Mouse (Mus musculus): Measurements from ENCODE around the gene Mettl2.
A peak's percentile ranks its signal among the peaks of the same experiment; 100 is the strongest.
"Not testable (repeated sequence)": the region's sequence is repeated elsewhere in the genome, so short reads cannot be mapped to it uniquely, and the experiment has no call there.

Gene Mettl2

DNA sequence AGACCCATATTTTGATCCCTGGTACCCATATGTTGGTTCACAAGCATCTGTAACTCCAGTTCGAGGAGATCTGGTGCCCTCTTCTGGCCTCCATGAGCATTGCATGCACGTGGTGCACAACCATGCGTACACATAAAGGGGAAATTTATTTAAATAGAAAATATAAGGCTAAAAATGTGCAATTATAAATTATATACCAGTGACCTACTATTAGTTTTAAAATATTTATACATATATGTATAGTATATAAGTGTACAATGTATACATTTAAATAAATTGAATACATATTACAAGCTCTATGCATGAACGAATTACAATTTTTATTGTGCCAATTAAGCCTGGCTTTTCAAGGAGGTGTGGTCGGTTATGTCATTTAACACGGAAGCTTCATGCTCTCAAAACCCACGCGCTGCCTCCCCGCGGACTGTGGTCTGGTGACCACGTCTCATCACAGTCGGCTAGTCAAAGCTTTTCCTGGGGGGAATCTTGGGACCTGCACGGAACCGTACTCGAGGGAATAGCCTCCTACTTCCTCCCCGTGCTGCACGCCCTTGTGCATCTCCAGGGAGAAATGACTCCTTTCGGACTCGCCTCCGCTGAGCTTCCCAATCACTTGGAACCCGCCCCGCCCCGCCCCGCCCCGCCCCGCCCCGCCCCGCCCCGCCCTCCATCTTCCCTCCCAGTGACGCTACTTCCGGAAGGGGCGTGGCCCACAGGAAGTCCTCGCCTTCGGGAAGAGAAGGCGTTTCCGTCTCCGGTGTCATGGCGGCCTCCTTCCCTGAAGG is at the start of gene Mettl2:
Gene Mettl2, plus strand, starts transcription at position 691 of the 785 bp plus-strand sequence.
- peak; percentile 83 for DNase-seq

DNA sequence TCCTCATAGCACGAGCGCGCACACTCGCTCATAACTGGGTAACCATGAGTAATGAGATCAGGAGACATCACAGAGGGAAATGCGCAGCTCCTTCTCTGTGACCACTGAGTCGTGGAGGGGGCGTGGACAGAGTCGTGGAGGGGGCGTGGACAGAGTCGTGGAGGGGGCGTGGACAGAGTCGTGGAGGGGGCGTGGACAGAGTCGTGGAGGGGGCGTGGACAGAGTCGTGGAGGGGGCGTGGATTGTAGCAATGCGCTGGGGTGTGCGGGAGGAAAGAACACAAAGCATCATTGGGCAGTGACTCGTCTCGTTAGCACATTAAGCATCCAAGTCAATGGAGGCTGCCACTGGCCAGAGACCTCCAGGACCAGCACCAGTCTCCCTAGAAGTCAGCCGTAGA is 13.8 kb upstream of the Mettl2 start:
- DNase-seq, result not testable (repeated sequence)

GRCm38 (mm10) chr11:105117814-105118213 is 8.4 kb upstream of the Mettl2 start:
- DNase-seq, result no peak

GRCm38 (mm10) chr11:105120551-105121061 is 5.6 kb upstream of the Mettl2 start:
- DNase-seq, result no peak

- DNase-seq, result not testable (repeated sequence)
These were observed 4.4 kb upstream of the Mettl2 start for GRCm38 (mm10) chr11:105121792-105122191.

DNA sequence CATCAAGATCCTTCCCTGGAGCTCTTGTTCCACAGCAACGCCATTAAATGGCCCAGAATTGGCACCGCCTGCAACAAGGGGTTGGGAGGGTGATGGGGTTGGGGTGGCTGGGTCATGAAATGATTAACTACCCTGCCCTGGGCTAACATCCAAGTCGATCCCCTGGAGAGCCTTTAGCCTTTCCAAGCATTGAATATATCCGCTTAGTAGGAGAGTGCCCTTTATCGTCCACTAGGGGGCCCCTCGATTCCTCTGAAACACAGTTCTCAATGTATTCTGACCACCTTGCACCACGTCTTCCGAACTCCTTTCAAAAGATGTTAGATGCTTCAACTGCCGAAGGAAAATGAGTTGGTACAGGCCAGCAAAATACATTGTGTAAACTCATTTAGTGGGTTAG is 2.2 kb upstream of the Mettl2 start:
- DNase-seq, result peak; percentile 74

- DNase-seq, result no peak
These were observed 350 bp downstream of the Mettl2 start for GRCm38 (mm10) chr11:105126520-105127029.

DNA sequence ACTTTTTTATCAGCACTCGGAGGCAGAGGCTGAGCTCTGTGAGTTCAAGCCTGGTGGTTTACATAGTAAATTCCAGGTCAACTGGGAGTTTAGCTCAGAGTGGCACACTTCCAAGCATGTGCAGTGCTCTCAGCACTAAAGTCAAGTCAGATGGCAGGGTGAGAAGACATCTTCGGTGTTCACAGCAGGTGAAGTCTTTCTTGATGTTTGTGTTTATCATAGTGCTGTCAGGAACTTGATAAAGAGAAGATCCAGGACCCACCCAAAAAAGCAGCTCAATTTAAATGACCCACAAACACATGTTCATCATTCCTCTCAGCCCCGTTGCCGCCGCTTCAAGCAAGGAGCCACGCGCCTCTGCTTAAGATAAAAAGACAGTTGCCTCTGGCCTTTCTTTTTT is 9.5 kb downstream of the Mettl2 start:
- no peak for DNase-seq

DNA sequence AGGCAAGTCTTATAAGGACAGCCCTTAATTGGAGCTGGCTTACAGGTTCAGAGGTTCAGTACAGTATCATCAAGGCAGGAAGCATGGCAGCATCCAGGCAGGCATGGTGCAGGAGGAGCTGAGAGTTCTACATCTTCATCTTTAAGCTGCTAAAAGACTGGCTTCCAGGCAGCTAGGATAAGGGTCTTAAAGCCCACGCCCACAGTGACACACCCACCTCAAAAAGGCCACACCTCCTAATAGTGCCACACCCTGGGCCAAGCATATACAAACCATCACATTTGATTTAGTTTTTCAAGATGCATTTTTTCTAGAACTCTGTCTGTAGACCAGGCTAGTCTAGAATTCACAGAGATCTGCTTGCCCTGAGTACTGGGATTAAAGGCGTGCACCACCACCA is 11.0 kb downstream of the Mettl2 start:
- not testable (repeated sequence) for DNase-seq

- DNase-seq, result not testable (repeated sequence)
These were observed 14.3 kb downstream of the Mettl2 start for GRCm38 (mm10) chr11:105140512-105140911.

GRCm38 (mm10) chr11:105141115-105141514 is 14.9 kb downstream of the Mettl2 start:
- DNase-seq, result no peak

GRCm38 (mm10) chr11:105143564-105143963 is 17.3 kb downstream of the Mettl2 start:
- DNase-seq, result no peak

- no peak for DNase-seq
These were observed 17.9 kb downstream of the Mettl2 start for GRCm38 (mm10) chr11:105144084-105144483.

DNA sequence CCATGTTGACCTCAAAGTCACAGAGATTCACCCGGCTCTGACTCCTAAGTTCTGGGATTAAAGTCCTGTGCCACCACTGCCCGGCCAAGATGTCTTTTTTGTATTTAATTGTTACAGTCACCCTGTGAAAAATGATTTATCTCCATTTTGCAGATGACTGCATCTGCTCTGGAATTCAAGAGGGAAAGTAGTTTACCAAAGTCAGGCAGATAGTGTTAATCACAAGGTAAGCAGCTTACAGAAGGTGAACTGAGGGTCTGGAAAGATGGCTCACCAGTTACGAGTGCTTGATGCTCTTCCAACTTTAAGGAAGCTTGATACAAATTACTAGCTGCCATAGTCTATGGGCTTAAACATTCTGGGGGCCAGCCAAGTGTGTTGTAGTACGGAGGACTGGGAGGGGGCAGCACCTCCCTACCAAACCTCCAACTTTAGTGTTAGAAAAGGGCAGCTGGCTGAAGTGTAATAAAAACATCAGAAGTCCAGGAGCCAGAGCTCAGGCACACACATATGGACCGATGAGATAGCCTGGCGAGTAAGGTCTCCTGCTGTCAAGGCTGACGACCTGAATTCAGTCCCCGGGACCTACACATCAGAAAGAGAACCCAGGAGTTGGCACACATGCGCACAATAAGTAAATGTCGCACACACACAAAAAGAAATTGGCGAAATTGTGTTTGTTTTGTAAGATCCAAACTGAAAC is 18.4 kb downstream of the Mettl2 start:
- DNase-seq, result no peak

DNA sequence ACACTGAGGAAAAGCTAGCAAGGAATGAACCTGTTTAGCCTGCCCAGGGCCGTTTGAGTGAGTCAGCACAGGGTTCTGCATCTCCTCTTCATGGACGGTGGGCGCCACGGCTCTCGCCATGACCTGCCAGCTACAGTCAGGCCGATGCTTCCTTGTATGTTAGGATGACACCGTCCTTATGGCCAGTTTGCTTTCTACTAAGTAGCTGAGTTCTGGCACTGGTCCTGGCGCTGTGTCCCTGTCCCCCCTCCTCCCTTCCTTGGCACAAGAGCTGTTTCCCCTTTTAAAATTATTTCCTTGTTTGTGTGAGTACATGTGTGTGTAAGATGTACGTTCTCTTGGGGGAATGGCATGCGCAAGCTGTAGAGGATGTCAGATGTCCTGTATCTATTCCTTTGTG is 19.0 kb downstream of the Mettl2 start:
- no peak for DNase-seq

DNA sequence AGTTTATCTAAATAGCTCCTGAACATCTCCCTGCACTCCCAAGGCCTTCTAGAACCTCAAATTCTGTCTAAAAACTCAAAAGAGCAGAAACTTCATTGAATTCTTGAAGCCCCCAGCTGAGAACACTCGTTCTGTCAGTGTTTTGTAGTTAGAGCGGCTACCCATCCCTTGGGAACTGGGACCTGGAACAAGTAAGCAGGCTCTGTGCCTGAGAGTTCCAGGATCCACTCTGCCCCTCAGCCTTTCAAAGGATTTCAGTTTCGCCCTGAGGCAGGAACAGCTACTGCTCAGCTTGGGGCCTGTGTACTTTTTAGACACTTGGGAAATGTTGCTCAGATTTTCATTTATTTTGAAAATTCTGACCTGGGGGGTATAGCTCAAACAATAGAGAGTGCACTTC is 20.4 kb downstream of the Mettl2 start, which contains the start of gene Gm10842:
Gene Gm10842, plus strand, starts transcription at position 301 of the 400 bp plus-strand sequence.
- DNase-seq, result no peak

GRCm38 (mm10) chr11:105149353-105149752 is 23.1 kb downstream of the Mettl2 start:
- no peak for DNase-seq

DNA sequence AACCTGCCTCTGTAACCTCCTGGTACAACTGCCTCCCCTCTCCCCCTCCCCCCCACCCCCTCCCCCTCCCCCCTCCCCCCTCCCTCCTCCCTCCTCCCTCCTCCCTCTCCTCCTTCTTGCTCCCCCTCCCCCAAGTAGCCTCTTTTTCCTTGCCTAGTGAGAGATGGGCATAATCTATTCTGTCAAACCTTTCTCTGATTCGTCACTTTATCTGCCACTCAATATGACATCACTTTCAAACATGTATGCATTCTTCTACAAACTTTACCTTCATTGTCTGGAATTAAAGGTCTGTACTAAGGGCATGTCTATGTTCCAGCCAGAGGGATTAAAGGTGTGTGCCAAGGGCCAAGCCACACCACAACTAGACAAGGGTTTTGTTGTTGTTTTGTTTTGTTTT is 23.5 kb downstream of the Mettl2 start:
- no peak for DNase-seq

- DNase-seq, result no peak
These were observed 24.5 kb downstream of the Mettl2 start for GRCm38 (mm10) chr11:105150691-105151090.

GRCm38 (mm10) chr11:105151226-105152016 is 25.2 kb downstream of the Mettl2 start:
- DNase-seq, result no peak

GRCm38 (mm10) chr11:105152017-105152300 is 25.7 kb downstream of the Mettl2 start:
- no peak for DNase-seq

DNA sequence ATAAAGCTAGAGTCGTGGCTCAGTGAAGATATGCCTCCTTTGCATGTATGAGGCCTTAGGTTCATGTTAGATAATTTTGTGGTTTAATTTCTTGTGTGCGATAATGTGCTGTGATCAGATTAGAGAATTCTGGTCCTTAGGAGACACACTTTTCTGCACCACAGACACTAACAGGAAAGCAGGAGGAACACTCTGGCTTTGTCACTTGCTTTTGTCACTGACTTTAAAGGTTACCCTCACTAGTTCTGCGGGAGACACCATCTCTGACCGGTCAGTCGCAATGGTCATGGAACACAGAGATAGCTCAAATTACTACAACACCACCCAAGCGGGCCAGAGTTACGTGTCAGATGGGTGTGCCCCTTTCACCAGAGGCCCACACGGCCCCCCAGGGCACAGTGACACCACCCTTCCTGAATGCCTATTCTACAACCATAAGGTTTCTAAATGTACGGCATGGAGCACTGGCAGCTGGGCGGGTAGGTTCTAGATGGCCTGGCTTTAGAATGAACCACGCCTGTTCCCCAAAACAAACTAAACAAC is 26.2 kb downstream of the Mettl2 start:
- no peak for DNase-seq

All from kidney, adult 18-20 months (tissue).